Mouse (Mus musculus) C2C12 (cell line): Measurements from ENCODE around the gene Maob. TPM values are rescaled to one million over a fixed set of nuclear protein-coding genes. Genes with fewer than 3 reads are reported as not detected.

Experiments used
- H3K27me3 ChIP-seq: one replicate; pipeline ENCODE4 v1.6.1; 2011; ENCODE audit not compliant: control insufficient read depth, insufficient read depth, insufficient read length
- H3K36me3 ChIP-seq: one replicate; pipeline ENCODE4 v1.6.1; 2011; ENCODE audit not compliant: control insufficient read depth, insufficient read depth
- H3K4me3 ChIP-seq: one replicate; pipeline ENCODE4 v1.5.1; 2011; ENCODE audit warnings: mild to moderate bottlenecking, control low read depth; ENCODE audit not compliant: poor library complexity, insufficient read depth, severe bottlenecking
- H3K79me2 ChIP-seq: one replicate; pipeline ENCODE4 v1.6.1; 2011; ENCODE audit not compliant: control insufficient read depth, insufficient read depth
- H3K79me3 ChIP-seq: one replicate; pipeline ENCODE4 v1.6.1; 2011; ENCODE audit warnings: low read depth, control low read depth
- H3ac ChIP-seq: one replicate; pipeline ENCODE3; 2011; ENCODE audit warnings: low read depth; ENCODE audit not compliant: control insufficient read depth, insufficient read length
- CEBPB ChIP-seq: IDR thresholded peaks from one replicate; pipeline ENCODE4 v1.6.1; 2011; ENCODE audit warnings: low read depth, mild to moderate bottlenecking, control low read depth, moderate library complexity
- CTCF ChIP-seq: IDR thresholded peaks from one replicate; pipeline ENCODE4 v1.5.1; 2011; ENCODE audit not compliant: control insufficient read depth, insufficient read depth, insufficient read length
- FOSL1 ChIP-seq: IDR thresholded peaks from one replicate; pipeline ENCODE4 v1.8.0; 2011; ENCODE audit warnings: mild to moderate bottlenecking, low read length; ENCODE audit not compliant: poor library complexity, insufficient read depth, severe bottlenecking
- MAX ChIP-seq: IDR thresholded peaks from one replicate; pipeline ENCODE4 v1.6.1; 2011; ENCODE audit warnings: mild to moderate bottlenecking, control low read depth
- MYOD1 ChIP-seq: IDR thresholded peaks from one replicate; pipeline ENCODE4 v1.6.1; 2011; ENCODE audit warnings: low read depth; ENCODE audit not compliant: control insufficient read depth, insufficient read length
- MYOG ChIP-seq: IDR thresholded peaks from one replicate; pipeline ENCODE4 v1.6.1; 2011; ENCODE audit not compliant: control insufficient read depth, insufficient read length; ENCODE audit errors: extremely low read depth
- USF1 ChIP-seq: IDR thresholded peaks from one replicate; pipeline ENCODE4 v1.6.1; 2011; ENCODE audit warnings: low read depth, mild to moderate bottlenecking, control low read depth, moderate library complexity
- long read RNA-seq, 2 experiments: library from polyadenylated mRNA; unstranded; transcript quantifications; one replicate each; pipeline ENCODE4 v2.0.0; 2019 to 2020
- polyA plus RNA-seq: library from polyadenylated mRNA; unstranded; fragments of >200 nt; fragmentation: generic; extraction: Trizol; gene quantifications from one replicate; pipeline ENCODE4 v1.2.1, GENCODE M21; 2012; ENCODE audit warnings: missing spikeins

Maob gene
- 0.04 TPM for polyA plus RNA-seq
- long read RNA-seq, experiment 1 = 0 reads
- long read RNA-seq, experiment 2 = 0 reads

- no peaks in the 10 kb centered on the region for H3K79me3 ChIP-seq
- no peaks in the 10 kb centered on the region for H3K27me3 ChIP-seq
- no peak within 1 kb of the TSS for H3K4me3 ChIP-seq
- no peak within 1 kb of the TSS for H3ac ChIP-seq
- no peaks in the 10 kb centered on the region for H3K36me3 ChIP-seq
- no peak for TF ChIP-seq MYOD1
- no peak for TF ChIP-seq FOSL1
- TF ChIP-seq CEBPB = no peak
- no peak for TF ChIP-seq MAX
- no peak for TF ChIP-seq USF1
- no peak for TF ChIP-seq CTCF
- no peak for TF ChIP-seq MYOG
- no peaks in the 10 kb centered on the region for H3K79me2 ChIP-seq
Observed at GRCm38 (mm10) chrX:16817261-16817769, at the start of gene Maob. Gene Maob (minus strand): TSS chrX:16817366.

GRCm38 (mm10) chrX:16860244-16860643, 43.1 kb upstream of the Maob start:
- H3K27me3 ChIP-seq = no peaks in the 10 kb centered on the region
- no peak overlapping the region for H3K4me3 ChIP-seq
- TF ChIP-seq MYOG = no peak
- no peak for TF ChIP-seq USF1
- no peak for TF ChIP-seq FOSL1
- no peak for TF ChIP-seq CTCF
- no peak for TF ChIP-seq CEBPB
- TF ChIP-seq MAX = no peak
- TF ChIP-seq MYOD1 = no peak
- H3K79me2 ChIP-seq = no peaks in the 10 kb centered on the region
- H3K79me3 ChIP-seq = no peaks in the 10 kb centered on the region
- H3ac ChIP-seq = no peak overlapping the region
- H3K36me3 ChIP-seq = no peaks in the 10 kb centered on the region

- Histone ChIP-seq H3K4me3 (no peak overlapping the region), H3K79me3 (no peaks in the 10 kb centered on the region), H3K36me3 (no peaks in the 10 kb centered on the region), H3K27me3 (no peaks in the 10 kb centered on the region), H3ac (no peak overlapping the region), H3K79me2 (no peaks in the 10 kb centered on the region)
- TF ChIP-seq MYOG (no peak), CTCF (no peak), CEBPB (no peak), MYOD1 (no peak)
Observed at GRCm38 (mm10) chrX:16846034-16846433, 28.9 kb upstream of the Maob start.

DNA sequence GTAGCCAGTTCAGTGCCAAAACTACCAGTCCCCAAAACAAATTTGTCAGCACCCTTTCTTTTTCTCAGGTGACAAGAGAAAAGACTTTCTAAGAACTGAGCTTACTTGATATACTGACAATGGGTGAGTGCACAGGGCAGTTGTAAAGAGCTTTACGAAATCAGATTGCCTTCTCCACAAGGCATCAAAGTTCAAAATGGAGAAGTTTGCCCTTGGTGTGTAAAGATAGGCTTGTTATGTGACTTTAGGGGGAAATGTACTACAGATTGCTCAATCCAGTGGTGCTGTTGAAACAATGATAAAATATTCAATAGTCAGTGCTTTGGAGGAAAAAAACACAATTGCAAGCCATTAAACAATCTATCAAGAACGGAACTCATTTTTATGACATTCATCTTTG, 24.3 kb upstream of the Maob start:
- H3K79me2 ChIP-seq = no peaks in the 10 kb centered on the region

GRCm38 (mm10) chrX:16837293-16837692, 20.1 kb upstream of the Maob start:
- TF ChIP-seq MAX = no peak
- no peak for TF ChIP-seq FOSL1
- no peak for TF ChIP-seq CTCF
- no peak for TF ChIP-seq MYOD1
- TF ChIP-seq CEBPB = no peak
- TF ChIP-seq MYOG = no peak
- TF ChIP-seq USF1 = no peak
- no peak overlapping the region for H3ac ChIP-seq
- no peaks in the 10 kb centered on the region for H3K36me3 ChIP-seq
- no peak overlapping the region for H3K4me3 ChIP-seq
- H3K79me3 ChIP-seq = no peaks in the 10 kb centered on the region
- no peaks in the 10 kb centered on the region for H3K79me2 ChIP-seq
- H3K27me3 ChIP-seq = no peaks in the 10 kb centered on the region

More for the DNA sequence above, 24.3 kb upstream of the Maob start:
- TF ChIP-seq MYOD1 = no peak
- TF ChIP-seq FOSL1 = no peak
- TF ChIP-seq CEBPB = no peak
- TF ChIP-seq MAX = no peak
- no peak for TF ChIP-seq CTCF
- H3K27me3 ChIP-seq = no peaks in the 10 kb centered on the region
- no peak overlapping the region for H3ac ChIP-seq
- H3K4me3 ChIP-seq = no peak overlapping the region
- H3K79me3 ChIP-seq = no peaks in the 10 kb centered on the region
- no peaks in the 10 kb centered on the region for H3K36me3 ChIP-seq

GRCm38 (mm10) chrX:16836488-16837082, 19.4 kb upstream of the Maob start:
- TF ChIP-seq CEBPB = no peak
- TF ChIP-seq MYOG = no peak
- TF ChIP-seq MYOD1 = no peak
- no peak for TF ChIP-seq USF1
- no peak for TF ChIP-seq CTCF
- TF ChIP-seq MAX = no peak
- TF ChIP-seq FOSL1 = no peak
- Histone ChIP-seq H3K4me3 (no peak overlapping the region), H3ac (no peak overlapping the region), H3K79me2 (no peaks in the 10 kb centered on the region), H3K79me3 (no peaks in the 10 kb centered on the region), H3K36me3 (no peaks in the 10 kb centered on the region), H3K27me3 (no peaks in the 10 kb centered on the region)
